Mouse (Mus musculus) liver, embryonic 16.5 days (tissue): ENCODE results near the gene Optn. TPM values are rescaled to one million over a fixed set of nuclear protein-coding genes. Genes with fewer than 3 reads are reported as not detected.
A peak's percentile ranks its signal among the peaks of the same experiment; 100 is the strongest.

ENCODE experiments used
- ATAC-seq: fragments of 200-750 bp; cut with Nextera tagmentation; 2 replicates; pipeline ENCODE4 v1.8.0; 2017; ENCODE audit warnings: low read depth, mild to moderate bottlenecking, moderate number of reproducible peaks, moderate library complexity
- H3K27ac ChIP-seq: fragments of 300-500 bp; sonication (generic); 2 replicates; pipeline ENCODE4 v1.5.1; 2014; ENCODE audit warnings: mild to moderate bottlenecking, low read length
- H3K27me3 ChIP-seq: fragments of 300-500 bp; sonication (generic); 2 replicates; pipeline ENCODE4 v1.6.1; 2014; ENCODE audit warnings: low read depth, low read length, mixed read lengths; ENCODE audit not compliant: control insufficient read depth, insufficient read depth
- H3K36me3 ChIP-seq: fragments of 300-500 bp; sonication (generic); 2 replicates; pipeline ENCODE4 v1.6.1; 2014; ENCODE audit warnings: mild to moderate bottlenecking; ENCODE audit not compliant: control insufficient read depth, insufficient read depth
- H3K4me1 ChIP-seq: fragments of 300-500 bp; sonication (generic); 2 replicates; pipeline ENCODE4 v1.6.1; 2014; ENCODE audit warnings: low read depth, low read length, mixed read lengths; ENCODE audit not compliant: control insufficient read depth
- H3K4me2 ChIP-seq: fragments of 300-500 bp; sonication (generic); 2 replicates; pipeline ENCODE4 v1.6.1; 2014; ENCODE audit warnings: low read depth, low read length, mixed read lengths
- H3K4me3 ChIP-seq: fragments of 300-500 bp; sonication (generic); 2 replicates; pipeline ENCODE4 v1.5.1; 2014; ENCODE audit warnings: low read depth, mild to moderate bottlenecking, low read length
- H3K9ac ChIP-seq: fragments of 300-500 bp; sonication (generic); 2 replicates; pipeline ENCODE4 v1.6.1; 2014; ENCODE audit warnings: low read depth, low read length
- H3K9me3 ChIP-seq: fragments of 300-500 bp; sonication (generic); replicated peaks from 2 replicates; pipeline ENCODE4 v1.6.1; 2016; ENCODE audit warnings: low read length; ENCODE audit not compliant: control insufficient read depth
- WGBS: fragments of 180-500 bp; shearing (Covaris S2); extraction: QIAGEN DNeasy Blood & Tissue Kit; methylation state at CpG from one replicate; pipeline ENCODE4 v1.1.7; 2014; ENCODE audit not compliant: insufficient replicate concordance; 5-methylcytosine and 5-hydroxymethylcytosine counted together
- polyA plus RNA-seq: library from polyadenylated mRNA; unstranded; fragments of >200 nt; fragmentation: Nextera tagmentation; extraction: Ambion mirVana; gene quantifications from 2 replicates; pipeline ENCODE4 v1.2.1, GENCODE M21; 2015

The Optn gene
- polyA plus RNA-seq, 1 experiment from 2014 or later, result 22.3 TPM

- Histone ChIP-seq H3K4me3 (peak overlapping the region; percentile 93), H3K4me2 (peak overlapping the region; percentile 61), H3K9ac (peak overlapping the region; percentile 76), H3K9me3 (no peaks in the 10 kb centered on the region), H3K4me1 (peaks cover 14% of the 10 kb centered on the region), H3K27ac (peak overlapping the region; percentile 50; the same call in 1 of the 2 replicates), H3K36me3 (peaks cover 15% of the 10 kb centered on the region), H3K27me3 (no peaks in the 10 kb centered on the region)
- ATAC-seq, result no peak; the same call in 1 of the 2 replicates
- 6% methylated on average over 8 of the region's 8 CpGs for WGBS
Observed at GRCm38 (mm10) chr2:5011898-5012490, 51.9 kb downstream of the Optn start.

DNA sequence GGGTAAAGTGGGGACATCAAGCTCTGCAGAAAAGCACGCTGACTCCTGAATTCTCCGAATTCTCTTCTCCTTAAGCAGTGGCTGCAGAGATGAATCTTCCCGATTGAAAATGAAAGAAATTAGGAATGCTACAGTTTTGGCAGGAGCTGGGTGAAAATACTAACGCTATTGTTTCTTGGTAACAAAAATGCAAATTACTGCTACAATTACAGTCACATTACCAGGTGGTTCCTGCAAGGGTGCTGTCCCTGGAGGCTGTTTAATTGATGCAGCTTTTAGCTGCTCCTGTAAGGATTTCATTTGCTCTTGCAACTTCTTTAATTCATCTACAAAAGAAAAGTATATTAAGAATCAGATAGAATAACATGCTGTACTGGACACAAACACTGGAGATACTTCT, 56.7 kb downstream of the Optn start:
- no peak overlapping the region for H3K4me3 ChIP-seq
- no peak for ATAC-seq
- no peaks in the 10 kb centered on the region for H3K9me3 ChIP-seq
- H3K27me3 ChIP-seq, result no peaks in the 10 kb centered on the region
- H3K4me1 ChIP-seq, result peaks cover 10% of the 10 kb centered on the region
- 92% methylated on average over 4 of the region's 4 CpGs for WGBS
- no peak overlapping the region for H3K4me2 ChIP-seq
- no peak overlapping the region for H3K27ac ChIP-seq
- peaks cover 54% of the 10 kb centered on the region for H3K36me3 ChIP-seq
- no peak overlapping the region for H3K9ac ChIP-seq

GRCm38 (mm10) chr2:5001266-5001665, 62.6 kb downstream of the Optn start:
- Histone ChIP-seq H3K27me3 (no peaks in the 10 kb centered on the region), H3K36me3 (peaks cover 74% of the 10 kb centered on the region), H3K4me3 (no peak overlapping the region), H3K9me3 (no peaks in the 10 kb centered on the region), H3K4me2 (no peak overlapping the region), H3K27ac (no peak overlapping the region), H3K4me1 (no peaks in the 10 kb centered on the region), H3K9ac (no peak overlapping the region)
- WGBS, result 82% methylated on average over 6 of the region's 6 CpGs
- ATAC-seq, result no peak

- Histone ChIP-seq H3K36me3 (peaks cover 73% of the 10 kb centered on the region), H3K4me1 (no peaks in the 10 kb centered on the region), H3K9me3 (no peaks in the 10 kb centered on the region), H3K4me3 (no peak overlapping the region), H3K27me3 (no peaks in the 10 kb centered on the region), H3K9ac (no peak overlapping the region), H3K4me2 (no peak overlapping the region), H3K27ac (no peak overlapping the region)
- ATAC-seq, result no peak
- WGBS, result 72% methylated on average over 3 of the region's 3 CpGs
Observed at GRCm38 (mm10) chr2:4998905-4999304, 64.9 kb downstream of the Optn start.

DNA sequence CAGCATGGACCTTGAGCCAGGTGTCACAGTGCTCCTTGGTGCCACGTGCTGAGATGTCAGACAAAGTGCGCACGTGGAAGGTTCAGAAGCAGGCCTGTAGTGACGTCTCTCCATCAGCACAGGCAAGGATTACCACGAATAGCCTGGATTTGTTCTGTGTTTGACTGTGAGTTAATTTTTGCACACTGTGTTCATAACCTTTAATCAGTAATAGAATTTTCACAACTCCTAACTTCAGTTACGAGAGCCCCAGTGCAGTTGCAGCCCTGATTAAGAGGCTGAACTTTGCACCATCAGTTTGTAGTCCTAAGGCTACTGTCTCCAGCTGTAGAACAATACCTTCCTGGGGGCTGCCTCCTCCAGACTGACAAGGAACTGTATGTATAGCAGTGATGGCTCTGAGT, 67.4 kb downstream of the Optn start:
- Histone ChIP-seq H3K4me3 (no peak overlapping the region), H3K4me2 (no peak overlapping the region), H3K4me1 (no peaks in the 10 kb centered on the region), H3K27me3 (no peaks in the 10 kb centered on the region), H3K9ac (no peak overlapping the region), H3K36me3 (peaks cover 72% of the 10 kb centered on the region), H3K27ac (peak overlapping the region; percentile 41; the same call in 1 of the 2 replicates), H3K9me3 (no peaks in the 10 kb centered on the region)
- peak; percentile 79 for ATAC-seq
- WGBS, result 76% methylated on average over 6 of the region's 6 CpGs

DNA sequence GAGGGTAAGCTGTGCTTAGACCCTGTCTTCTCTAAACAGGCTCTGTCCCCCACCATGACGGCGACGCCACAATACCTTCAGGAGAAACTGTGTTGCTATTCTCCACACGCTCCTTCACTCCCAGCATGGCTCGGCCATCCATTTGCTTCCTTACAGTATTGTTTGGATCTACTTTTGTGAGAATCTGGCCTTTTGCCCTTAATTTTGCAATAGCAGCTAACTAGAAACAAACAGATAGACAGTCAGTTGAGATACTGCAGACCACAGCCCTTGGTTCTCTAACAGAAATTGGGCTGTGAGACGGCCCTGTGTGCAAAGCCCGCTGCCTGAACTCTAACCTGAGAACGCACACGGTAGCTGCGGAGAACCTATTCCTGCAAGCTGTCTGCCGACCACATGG, 68.2 kb downstream of the Optn start:
- H3K4me1 ChIP-seq, result no peaks in the 10 kb centered on the region
- peak overlapping the region; percentile 48; the same call in 1 of the 2 replicates for H3K27ac ChIP-seq
- H3K27me3 ChIP-seq, result no peaks in the 10 kb centered on the region
- no peak overlapping the region; the same call in 1 of the 2 replicates for H3K4me2 ChIP-seq
- ATAC-seq, result peak; percentile 36
- no peaks in the 10 kb centered on the region for H3K9me3 ChIP-seq
- WGBS, result 82% methylated on average over 11 of the region's 11 CpGs
- no peak overlapping the region for H3K4me3 ChIP-seq
- no peak overlapping the region for H3K9ac ChIP-seq
- H3K36me3 ChIP-seq, result peaks cover 72% of the 10 kb centered on the region

DNA sequence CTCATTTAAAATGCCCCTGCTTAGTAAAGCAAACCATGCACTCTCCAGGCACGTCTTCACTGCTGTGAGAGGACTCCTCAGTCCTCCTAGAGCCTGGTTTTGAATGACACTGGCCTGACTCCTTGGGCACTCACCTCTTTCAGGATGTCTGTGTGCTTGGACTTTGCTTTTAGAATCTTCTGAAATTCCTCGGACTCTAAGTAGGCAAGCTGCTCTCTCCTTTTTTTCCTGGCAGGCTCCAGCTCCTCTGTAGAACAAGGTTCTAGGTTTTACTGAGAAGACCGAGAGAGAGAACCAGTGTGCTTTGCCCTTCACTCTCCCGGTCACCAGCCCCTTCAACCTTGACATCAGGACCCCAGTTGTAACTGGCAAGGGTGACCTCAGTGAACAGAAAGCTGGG, 69.4 kb downstream of the Optn start:
- no peak overlapping the region for H3K9ac ChIP-seq
- H3K36me3 ChIP-seq, result peaks cover 75% of the 10 kb centered on the region
- no peak overlapping the region for H3K27ac ChIP-seq
- H3K9me3 ChIP-seq, result no peaks in the 10 kb centered on the region
- H3K4me2 ChIP-seq, result no peak overlapping the region
- H3K4me3 ChIP-seq, result no peak overlapping the region
- ATAC-seq, result no peak
- no peaks in the 10 kb centered on the region for H3K4me1 ChIP-seq
- 78% methylated on average over 4 of the region's 4 CpGs for WGBS
- H3K27me3 ChIP-seq, result no peaks in the 10 kb centered on the region

GRCm38 (mm10) chr2:4993584-4993983, 70.3 kb downstream of the Optn start:
- no peak overlapping the region for H3K27ac ChIP-seq
- peaks cover 70% of the 10 kb centered on the region for H3K36me3 ChIP-seq
- no peaks in the 10 kb centered on the region for H3K4me1 ChIP-seq
- no peak overlapping the region for H3K9ac ChIP-seq
- no peaks in the 10 kb centered on the region for H3K27me3 ChIP-seq
- H3K4me3 ChIP-seq, result no peak overlapping the region
- no peaks in the 10 kb centered on the region for H3K9me3 ChIP-seq
- 90% methylated on average over 11 of the region's 11 CpGs for WGBS
- no peak overlapping the region for H3K4me2 ChIP-seq
- ATAC-seq, result no peak

DNA sequence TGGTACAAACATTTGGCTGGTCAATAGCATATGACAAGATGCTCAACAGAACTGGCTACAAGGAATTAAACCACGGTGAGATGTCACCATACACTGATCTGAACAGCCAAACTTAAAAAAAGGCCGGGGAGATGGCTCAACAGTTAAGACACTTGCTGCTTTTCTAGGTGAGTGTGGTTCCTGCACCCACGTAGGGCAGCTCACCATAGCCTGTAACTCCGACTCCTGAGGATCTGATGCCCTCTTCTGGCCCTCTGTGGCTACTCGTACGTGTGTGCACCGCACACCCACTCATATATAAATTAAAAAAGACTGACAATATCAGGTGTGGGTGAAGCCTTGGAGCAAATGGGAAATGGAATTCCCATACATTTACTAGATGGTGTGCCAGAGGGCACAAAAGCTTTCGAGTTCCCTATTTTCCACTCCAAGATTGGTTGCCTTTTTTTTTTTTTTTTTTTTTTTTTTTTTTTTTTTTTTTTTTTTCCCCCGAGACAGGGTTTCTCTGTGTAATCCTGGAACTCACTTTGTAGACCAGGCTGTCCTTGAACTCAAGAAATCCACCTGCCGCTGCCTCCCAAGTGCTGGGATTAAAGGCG, 74.9 kb downstream of the Optn start:
- H3K27ac ChIP-seq, result no peak overlapping the region
- no peaks in the 10 kb centered on the region for H3K4me1 ChIP-seq
- no peaks in the 10 kb centered on the region for H3K9me3 ChIP-seq
- 71% methylated on average over 11 of the region's 11 CpGs for WGBS
- no peak for ATAC-seq
- no peak overlapping the region for H3K9ac ChIP-seq
- no peak overlapping the region for H3K4me3 ChIP-seq
- peaks cover 36% of the 10 kb centered on the region for H3K36me3 ChIP-seq
- no peak overlapping the region for H3K4me2 ChIP-seq
- H3K27me3 ChIP-seq, result no peaks in the 10 kb centered on the region
